Comparison of ENCODE assay signal across 10 mouse cellular contexts in genomic region chrX:96178437-96178836, GRCm38 (mm10).
DNase-seq lines count a peak whose midpoint lies in the region; ATAC-seq and TF ChIP-seq lines count a peak whose summit lies in the region.
"Had no signal": no experiment of that assay in that cellular context is flagged by ENCODE, and none has a peak within 500 bp of the region (broad histone marks: within the 10 kb centered on the region; RNA-seq: fewer than 3 reads in every experiment).

No protein-coding gene starts in this region.

- ATAC-seq in kidney, embryonic 14.5 days (ENCODE audit: low FRiP score, low TSS enrichment), result no peak
- peak; percentile 46 for ATAC-seq in activated CD4-positive, CD25-positive, alpha-beta regulatory T cell, adult 4 months
- ATAC-seq in hindbrain, postnatal 0 days, result no peak
- peak; percentile 38; the same call in 1 of the 2 replicates for ATAC-seq in lung, embryonic 14.5 days (ENCODE audit: insufficient read depth)

- no peaks in the 10 kb centered on the region for H3K36me3 ChIP-seq in kidney, embryonic 14.5 days (ENCODE audit: control insufficient read depth, insufficient read depth, low read length)
- H3K36me3 ChIP-seq in hindbrain, postnatal 0 days (ENCODE audit: insufficient read depth, low read length), result no peaks in the 10 kb centered on the region
- H3K36me3 ChIP-seq in lung, embryonic 14.5 days (ENCODE audit: insufficient read depth), result no peaks in the 10 kb centered on the region
- H3K36me3 ChIP-seq: embryonic facial prominence, embryonic 15.5 days; liver, embryonic 15.5 days had no signal

- H3K9ac ChIP-seq in kidney, embryonic 14.5 days (ENCODE audit: low read depth, low read length), result no peak overlapping the region
- H3K9ac ChIP-seq in hindbrain, postnatal 0 days (replicated peaks; ENCODE audit: low read length), result no peak overlapping the region
- H3K9ac ChIP-seq in lung, embryonic 14.5 days, result no peak overlapping the region
- H3K9ac ChIP-seq: embryonic facial prominence, embryonic 15.5 days; liver, embryonic 15.5 days had no signal

- no peaks in the 10 kb centered on the region for H3K4me1 ChIP-seq in kidney, embryonic 14.5 days (ENCODE audit: control insufficient read depth, insufficient read depth, low read length)
- no peaks in the 10 kb centered on the region for H3K4me1 ChIP-seq in hindbrain, postnatal 0 days (ENCODE audit: insufficient read depth, low read length)
- H3K4me1 ChIP-seq in lung, embryonic 14.5 days (ENCODE audit: insufficient read depth), result no peaks in the 10 kb centered on the region
- H3K4me1 ChIP-seq: embryonic facial prominence, embryonic 15.5 days; liver, embryonic 15.5 days had no signal

- no peaks in the 10 kb centered on the region for H3K9me3 ChIP-seq in kidney, embryonic 14.5 days (ENCODE audit: control insufficient read depth, low read length)
- H3K9me3 ChIP-seq in hindbrain, postnatal 0 days (ENCODE audit: low read length), result no peaks in the 10 kb centered on the region
- H3K9me3 ChIP-seq in lung, embryonic 14.5 days (ENCODE audit: low read depth, low read length), result no peaks in the 10 kb centered on the region
- H3K9me3 ChIP-seq: embryonic facial prominence, embryonic 15.5 days; liver, embryonic 15.5 days had no signal

- no peak overlapping the region for H3K4me2 ChIP-seq in kidney, embryonic 14.5 days (replicated peaks; ENCODE audit: low read depth, low read length)
- H3K4me2 ChIP-seq in hindbrain, postnatal 0 days (ENCODE audit: low read depth, low read length), result no peak overlapping the region
- H3K4me2 ChIP-seq in lung, embryonic 14.5 days, result no peak overlapping the region
- H3K4me2 ChIP-seq: embryonic facial prominence, embryonic 15.5 days; liver, embryonic 15.5 days had no signal

- TF ChIP-seq CTCF in hindbrain, postnatal 0 days (IDR thresholded peaks at IDR 0.05; ENCODE audit: low read depth), result peak; percentile 64
- TF ChIP-seq CTCF in lung, embryonic 14.5 days (IDR thresholded peaks at IDR 0.05; ENCODE audit: low read depth), result peak; percentile 72

- H3K27ac ChIP-seq in kidney, embryonic 14.5 days (ENCODE audit: low read depth, low read length), result no peak overlapping the region
- no peak overlapping the region for H3K27ac ChIP-seq in hindbrain, postnatal 0 days
- H3K27ac ChIP-seq in lung, embryonic 14.5 days (ENCODE audit: low read depth), result no peak overlapping the region
- H3K27ac ChIP-seq: embryonic facial prominence, embryonic 15.5 days; liver, embryonic 15.5 days had no signal

- no peak overlapping the region for H3K4me3 ChIP-seq in kidney, embryonic 14.5 days (ENCODE audit: low read length)
- H3K4me3 ChIP-seq in hindbrain, postnatal 0 days (ENCODE audit: low read length), result no peak overlapping the region
- no peak overlapping the region for H3K4me3 ChIP-seq in lung, embryonic 14.5 days (ENCODE audit: low read depth, low read length)
- H3K4me3 ChIP-seq: embryonic facial prominence, embryonic 15.5 days; liver, embryonic 15.5 days had no signal

- no peaks in the 10 kb centered on the region for H3K27me3 ChIP-seq in kidney, embryonic 14.5 days (ENCODE audit: control insufficient read depth, insufficient read depth, low read length)
- no peaks in the 10 kb centered on the region for H3K27me3 ChIP-seq in hindbrain, postnatal 0 days (ENCODE audit: insufficient read depth, low read length)
- H3K27me3 ChIP-seq in lung, embryonic 14.5 days (ENCODE audit: insufficient read depth, low read length), result no peaks in the 10 kb centered on the region
- H3K27me3 ChIP-seq: embryonic facial prominence, embryonic 15.5 days; liver, embryonic 15.5 days had no signal

- DNase-seq in kidney, adult 11 months, result peak; percentile 11
- peak; percentile 44 for DNase-seq in CD4-positive helper T cell, adult 2 months (ENCODE audit: low read depth, low spot score)
- peak; percentile 39 to 50 for DNase-seq in cerebellum, postnatal 36 days
- peak; percentile 44 for DNase-seq in hindbrain, postnatal 0 days (ENCODE audit: low spot score)
- peak; percentile 75 for DNase-seq in lung, embryonic 14.5 days
- DNase-seq in thymus, postnatal 36 days, result peak; percentile 8 to 22

- WGBS in kidney, embryonic 14.5 days, result 12% methylated on average over 1 of the region's 1 CpGs
- WGBS in hindbrain, postnatal 0 days, result 13% methylated on average over 1 of the region's 1 CpGs
- WGBS in lung, embryonic 14.5 days, result 10% methylated on average over 1 of the region's 1 CpGs

Comparison
In these comparisons a context has a peak if more than half of its experiments do, and no peak if none do; other contexts are left out.
1. DNase-seq: peak in every context shown above with its lines; median percentile 75 in lung, embryonic 14.5 days; 44 in cerebellum, postnatal 36 days; 44 in CD4-positive helper T cell, adult 2 months; 44 in hindbrain, postnatal 0 days; 15 in thymus, postnatal 36 days; 11 in kidney, adult 11 months.
2. ATAC-seq: peak in activated CD4-positive, CD25-positive, alpha-beta regulatory T cell, adult 4 months (single experiment) and lung, embryonic 14.5 days (single experiment); none in kidney, embryonic 14.5 days (single experiment) and hindbrain, postnatal 0 days (single experiment).